Mouse (Mus musculus) left cerebral cortex, adult 8-10 months (tissue): ENCODE results near the gene Eaf2. TPM values are rescaled to one million over a fixed set of nuclear protein-coding genes. Genes with fewer than 3 reads are reported as not detected.
"Not testable (repeated sequence)": the region's sequence is repeated elsewhere in the genome, so short reads cannot be mapped to it uniquely, and the experiment has no call there.

Experiments
- DNase-seq, 2 experiments: peaks; one replicate each; pipeline ENCODE4 v3.0.0; 2022; ENCODE audit warnings: low spot score in 2 of 2
- total RNA-seq, 4 experiments: library from RNA; stranded (reverse); gene quantifications; 2 replicates each; pipeline ENCODE4 v1.2.4; 2022

Eaf2 gene
- total RNA-seq, 4 experiments from 2014 or later, result 0.70 to 1.7 (median 1.2) TPM

DNA sequence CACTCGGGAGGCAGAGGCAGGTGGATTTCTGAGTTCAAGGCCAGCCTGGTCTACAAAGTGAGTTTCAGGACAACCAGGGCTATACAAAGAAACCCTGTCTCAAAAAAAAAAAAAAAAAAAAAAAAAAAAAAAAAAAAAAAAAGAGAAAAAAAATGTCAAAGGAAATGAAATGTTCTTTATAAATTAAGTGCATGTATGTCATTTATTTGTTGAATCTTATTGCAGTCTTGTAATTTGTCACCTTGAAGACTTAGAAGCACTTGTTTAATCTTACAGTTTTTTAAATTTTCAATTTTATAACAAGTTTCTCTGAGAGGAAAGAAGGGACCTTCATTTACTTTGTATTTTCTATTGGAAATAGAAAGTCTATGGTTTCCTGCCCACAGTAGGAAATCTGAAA lies 27.9 kb downstream of the Eaf2 start:
- DNase-seq, result not testable (repeated sequence)

DNA sequence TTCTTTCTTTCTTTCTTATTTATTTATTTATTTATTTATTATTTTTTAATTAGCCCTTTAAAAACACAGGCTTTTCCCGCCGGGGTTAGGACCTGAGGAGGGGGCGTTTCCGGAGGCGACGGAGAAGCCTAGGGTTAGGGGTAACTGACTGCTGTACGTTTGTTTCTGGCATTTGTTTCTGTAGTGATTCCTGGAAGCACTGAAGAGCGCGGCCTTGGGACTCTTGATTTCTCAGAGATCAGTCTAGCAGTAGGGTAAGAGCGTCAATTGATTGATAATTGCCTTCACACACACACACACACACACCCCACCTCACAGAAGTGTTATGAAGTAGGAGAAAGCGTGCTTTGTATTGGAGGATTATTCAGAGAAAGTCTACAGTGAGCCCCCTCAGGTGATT lies 46.0 kb downstream of the Eaf2 start:
- peak in 1 of 2 experiments; percentile 14 for DNase-seq

GRCm38 (mm10) chr16:36828054-36828786 lies 46.6 kb downstream of the Eaf2 start, which contains the start of gene Iqcb1:
Gene Iqcb1, plus strand, starts transcription at chr16:36828385.
- peak; percentile 64 to 75 for DNase-seq

DNA sequence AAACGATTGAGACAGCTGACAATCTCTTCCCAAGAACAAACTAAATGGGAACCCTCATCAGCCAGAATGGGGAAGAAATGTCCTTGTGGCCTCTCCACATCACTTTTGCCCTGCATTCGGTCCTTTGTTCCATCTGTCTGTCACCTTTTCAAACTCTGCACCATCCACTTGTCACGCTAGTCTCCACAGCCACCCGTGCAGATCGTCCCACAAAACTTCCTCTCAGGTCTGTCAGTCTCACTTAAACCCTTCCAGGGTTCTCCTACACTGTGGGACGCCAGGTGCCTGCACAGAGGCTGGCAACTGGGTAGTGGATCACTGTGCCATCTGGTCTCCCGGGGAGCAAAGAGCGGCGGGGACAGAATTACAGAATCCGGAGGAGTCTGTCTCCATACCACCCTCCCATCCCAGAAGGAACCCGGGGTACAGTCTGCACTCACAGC lies 47.2 kb downstream of the Eaf2 start:
- DNase-seq, result no peak

DNA sequence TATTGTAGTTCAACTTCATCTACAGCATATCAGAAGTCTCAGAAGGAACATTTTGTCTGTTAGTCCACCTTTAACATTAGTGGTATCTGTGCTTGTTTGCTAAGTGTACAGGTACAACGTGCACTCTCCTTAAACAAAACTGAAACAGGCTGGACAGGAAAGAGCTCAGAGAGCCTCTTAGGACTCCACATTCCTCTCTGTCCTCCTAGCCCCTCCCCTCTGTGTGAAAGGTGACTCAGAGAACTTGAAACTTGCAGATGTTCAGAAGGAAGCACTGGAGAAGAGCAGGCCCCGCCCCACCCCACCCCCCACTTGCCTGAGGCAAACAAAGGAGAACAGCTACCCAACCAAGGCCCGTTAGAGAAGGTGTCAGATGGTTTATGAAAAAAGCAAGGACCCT lies 53.3 kb downstream of the Eaf2 start:
- DNase-seq, result no peak

GRCm38 (mm10) chr16:36820747-36821146 lies 54.1 kb downstream of the Eaf2 start:
- no peak for DNase-seq

GRCm38 (mm10) chr16:36820016-36820415 lies 54.8 kb downstream of the Eaf2 start:
- no peak for DNase-seq

DNA sequence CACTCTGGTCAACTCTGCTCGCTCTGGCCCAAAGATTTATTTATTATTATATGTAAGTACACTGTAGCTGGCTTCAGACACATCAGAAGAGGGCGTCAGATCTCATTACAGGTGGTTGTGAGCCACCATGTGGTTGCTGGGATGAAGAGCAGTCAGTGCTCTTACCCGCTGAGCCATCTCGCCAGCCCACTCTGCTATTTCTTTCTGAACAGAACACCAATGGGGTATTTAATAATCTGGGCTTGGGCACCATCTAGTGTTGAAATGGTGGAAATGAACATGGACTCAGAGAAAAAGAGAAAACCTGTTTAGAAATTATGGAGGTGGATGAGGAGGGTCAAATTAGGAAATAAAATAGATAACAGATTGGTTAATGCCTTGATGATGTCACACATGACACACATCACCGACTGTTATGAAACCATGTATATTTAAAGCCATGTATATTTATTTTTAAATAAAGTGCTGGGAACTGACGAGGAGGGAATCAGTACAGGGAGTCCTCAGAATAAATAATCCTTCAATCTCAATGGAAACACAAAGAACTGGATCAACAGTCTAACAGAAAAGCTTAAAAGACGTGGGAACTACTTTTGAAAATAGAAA lies 57.4 kb downstream of the Eaf2 start:
- peak; percentile 30 to 80 for DNase-seq

DNA sequence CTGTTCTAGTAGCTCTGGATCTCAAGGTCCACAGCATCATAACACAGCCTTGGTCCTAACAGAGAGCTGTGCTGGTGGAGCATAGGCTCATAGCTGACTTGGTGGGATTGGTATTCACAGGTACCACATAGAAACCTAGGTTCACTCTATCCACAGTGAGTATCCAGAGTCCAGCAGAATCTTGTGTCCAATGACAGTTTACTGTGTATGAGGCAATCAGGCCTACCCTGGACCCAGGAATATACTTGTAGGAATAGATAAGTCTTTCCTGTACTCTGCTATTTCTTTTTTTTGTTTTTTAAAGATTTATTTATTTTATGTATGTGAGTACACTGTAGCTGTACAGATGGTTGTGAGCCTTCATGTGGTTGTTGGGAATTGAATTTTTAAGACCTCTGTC lies 57.9 kb downstream of the Eaf2 start:
- DNase-seq, result no peak

DNA sequence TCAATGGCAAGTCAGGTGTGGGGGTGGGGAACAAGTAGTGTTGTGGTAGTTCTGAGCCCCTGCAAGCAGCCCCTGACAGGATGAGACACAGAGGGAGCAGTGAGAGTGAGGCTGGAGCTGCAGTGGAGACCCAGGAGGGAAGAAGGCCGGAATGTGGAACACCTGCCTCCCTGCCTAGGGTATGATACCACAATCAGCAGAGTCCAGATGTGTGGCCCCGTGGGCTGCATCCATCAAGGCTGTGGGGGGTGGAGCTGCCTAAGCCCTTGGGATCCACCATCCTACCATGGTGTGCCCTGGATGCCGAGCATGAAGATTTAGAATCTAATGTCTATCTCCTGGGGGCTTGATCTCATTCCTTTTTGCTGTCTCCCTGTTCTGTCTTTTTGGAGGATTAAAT lies 61.1 kb downstream of the Eaf2 start:
- no peak for DNase-seq

GRCm38 (mm10) chr16:36808616-36809015 lies 66.2 kb downstream of the Eaf2 start:
- no peak for DNase-seq

DNA sequence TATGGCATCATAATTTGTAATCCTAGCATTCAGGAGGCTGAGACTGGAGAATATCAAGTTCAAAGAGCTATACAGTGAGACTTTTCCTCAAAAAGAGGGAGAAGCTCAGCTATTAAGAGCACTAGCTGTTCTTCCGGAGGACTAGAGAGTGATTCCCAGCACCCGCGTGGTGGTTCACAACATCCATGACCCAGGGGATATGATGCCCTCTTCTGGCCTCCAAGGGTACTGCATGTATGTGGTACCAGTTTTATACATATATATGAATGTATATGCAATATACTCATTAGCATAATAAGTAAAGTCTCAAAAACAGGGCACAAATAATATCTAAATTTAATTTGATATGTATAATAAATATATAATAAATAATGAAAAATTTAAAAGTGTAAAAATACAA lies 72.4 kb downstream of the Eaf2 start:
- DNase-seq, result no peak

- DNase-seq, result no peak
Observed at GRCm38 (mm10) chr16:36798334-36798733, 76.5 kb downstream of the Eaf2 start.

GRCm38 (mm10) chr16:36794976-36795375 lies 79.8 kb downstream of the Eaf2 start:
- no peak for DNase-seq

GRCm38 (mm10) chr16:36790166-36790565 lies 84.6 kb downstream of the Eaf2 start:
- DNase-seq, result no peak

DNA sequence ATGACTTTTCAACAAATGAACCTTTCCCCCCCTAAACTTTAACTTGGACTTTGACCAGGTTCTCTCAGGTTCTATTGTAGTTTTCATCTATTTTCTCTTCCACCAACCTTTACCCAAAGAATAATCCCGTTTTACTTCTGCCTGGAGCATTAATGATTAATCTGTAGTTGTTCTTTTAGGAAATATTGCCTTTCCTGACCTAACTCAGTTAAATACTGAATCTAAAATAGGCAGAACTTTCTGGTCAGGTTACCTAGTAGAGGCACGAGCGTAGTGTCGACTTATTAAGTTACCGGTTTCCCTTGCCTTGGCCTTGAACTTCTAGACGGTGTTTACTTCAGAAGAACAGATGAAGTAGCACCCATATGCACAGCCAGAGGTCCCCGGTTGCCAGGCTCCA lies 88.3 kb downstream of the Eaf2 start:
- DNase-seq, result no peak

DNA sequence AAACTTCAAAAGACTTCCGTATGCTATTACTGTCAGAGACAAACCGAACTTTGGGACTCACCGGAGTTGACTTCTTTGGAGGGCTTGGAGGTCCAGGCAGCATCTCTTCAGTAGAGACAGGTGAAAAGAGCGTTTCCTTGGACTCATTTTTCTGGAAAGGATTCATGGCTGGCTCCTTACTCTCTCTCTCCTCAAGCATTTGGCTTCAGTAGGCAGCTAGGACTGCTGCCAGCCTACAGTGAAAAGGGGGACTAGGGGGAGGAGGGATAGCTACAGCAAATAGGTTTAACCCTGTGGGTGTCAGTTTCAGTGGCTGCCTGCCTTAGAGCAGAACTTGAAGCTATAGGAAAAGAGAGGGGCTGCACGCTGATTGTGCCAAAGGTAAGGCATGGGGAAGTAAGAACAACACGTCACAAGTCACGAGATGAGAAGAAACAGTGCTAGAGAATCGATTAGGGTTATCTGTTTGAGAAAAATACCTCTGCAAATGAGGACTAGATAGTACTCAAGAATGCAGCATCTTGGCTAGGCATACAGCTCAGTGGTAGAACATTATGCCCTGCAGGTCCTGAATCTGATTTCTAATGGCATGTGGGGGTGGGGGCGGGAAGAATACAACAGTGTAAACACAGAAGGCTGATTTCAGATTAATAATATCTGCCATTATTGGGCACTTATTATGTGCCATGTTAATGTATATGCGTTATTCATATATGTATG lies 90.0 kb downstream of the Eaf2 start, which contains the start of gene Slc15a2:
Slc15a2 (minus strand) TSS at position 369 of the 720 bp plus-strand sequence.
- DNase-seq, result peak in 1 of 2 experiments; percentile 33

GRCm38 (mm10) chr16:36784146-36784545 lies 90.7 kb downstream of the Eaf2 start:
- no peak for DNase-seq

DNA sequence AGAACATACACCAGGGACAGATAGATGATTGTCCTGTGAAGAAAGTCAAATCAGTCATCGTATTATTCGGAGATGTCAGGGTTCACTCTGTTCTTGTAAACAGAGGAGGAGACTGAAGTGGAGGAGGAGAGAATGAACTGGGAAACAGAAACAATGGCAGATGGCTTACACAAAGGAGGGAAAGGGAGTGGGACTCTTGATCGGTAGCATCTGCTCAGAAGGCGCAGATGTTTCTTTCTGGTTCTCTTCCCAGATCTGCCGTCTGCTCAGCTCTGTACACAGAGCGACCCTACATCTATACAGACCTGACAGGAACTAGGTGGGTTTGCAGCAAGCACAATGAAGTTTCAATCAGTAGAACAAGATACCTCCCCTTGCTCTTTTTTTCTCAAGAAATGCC lies 99.1 kb downstream of the Eaf2 start:
- no peak for DNase-seq

DNA sequence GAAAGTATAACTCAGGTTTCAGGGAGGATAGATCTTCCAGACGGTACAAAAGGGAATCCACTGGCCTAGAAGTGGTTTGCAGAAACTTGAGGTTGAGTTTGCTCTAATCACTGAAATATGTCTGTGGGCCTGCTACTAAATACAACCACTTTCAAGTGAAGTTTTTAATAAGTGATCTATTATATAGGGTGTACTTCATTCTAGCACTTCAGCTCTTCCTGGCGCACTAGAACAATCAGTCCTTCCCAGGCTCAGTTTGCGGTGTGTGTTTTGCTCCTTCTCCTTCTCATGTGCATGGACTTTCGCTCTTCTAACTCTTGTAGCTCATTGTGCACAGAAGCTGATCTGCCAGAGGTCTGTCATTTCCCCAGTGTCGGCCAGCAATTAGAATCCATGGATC lies 101.8 kb downstream of the Eaf2 start:
- no peak for DNase-seq

GRCm38 (mm10) chr16:36771703-36772102 lies 103.1 kb downstream of the Eaf2 start:
- DNase-seq, result no peak

DNA sequence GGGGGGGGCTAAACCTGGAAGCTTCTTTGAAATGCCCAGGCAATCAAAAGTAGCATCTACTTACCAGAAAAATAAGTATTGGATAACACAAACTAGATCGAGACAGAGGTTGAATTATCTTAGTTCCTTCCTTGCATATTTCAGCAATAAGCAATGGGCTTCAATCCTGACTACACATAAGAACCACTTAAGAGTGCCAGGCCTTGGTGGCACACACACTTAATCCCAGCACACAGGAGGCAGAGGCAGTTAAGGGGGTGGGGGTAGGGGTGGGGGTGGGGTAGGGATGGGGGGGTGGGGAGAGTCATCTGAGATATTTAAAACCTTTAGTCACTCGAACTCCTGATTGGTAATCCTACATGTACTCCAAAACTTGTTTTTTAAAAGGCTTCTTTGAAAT lies 103.6 kb downstream of the Eaf2 start:
- DNase-seq, result no peak
